Mouse (Mus musculus): Measurements from ENCODE around the gene Olfr150.

Gene Olfr150

GRCm38 (mm10) chr9:39730678-39731077 lies at the start of gene Olfr150:
Gene Olfr150, plus strand, starts transcription at chr9:39730978.
- TF ChIP-seq GATA4 (IDR thresholded peaks at IDR 0.05; ENCODE audit: insufficient replicate concordance, low read length), result no peak

- TF ChIP-seq GATA4 (IDR thresholded peaks at IDR 0.05; ENCODE audit: insufficient replicate concordance, low read length), result no peak
These were observed 23.8 kb upstream of the Olfr150 start, which contains the start of gene Olfr149 for GRCm38 (mm10) chr9:39707017-39707416. Gene Olfr149, minus strand, starts transcription at chr9:39707117.

- no peak for TF ChIP-seq GATA4 (IDR thresholded peaks at IDR 0.05; ENCODE audit: insufficient replicate concordance, low read length)
These were observed 21.8 kb upstream of the Olfr150 start for GRCm38 (mm10) chr9:39708958-39709357.

GRCm38 (mm10) chr9:39711053-39711452 lies 19.7 kb upstream of the Olfr150 start, which contains the start of gene Olfr965:
Gene Olfr965, plus strand, starts transcription at chr9:39711353.
- no peak for TF ChIP-seq GATA4 (IDR thresholded peaks at IDR 0.05; ENCODE audit: insufficient replicate concordance, low read length)

GRCm38 (mm10) chr9:39740741-39741140 lies 10.0 kb downstream of the Olfr150 start:
- no peak for TF ChIP-seq GATA4 (IDR thresholded peaks at IDR 0.05; ENCODE audit: insufficient replicate concordance, low read length)

GRCm38 (mm10) chr9:39745949-39746348 lies 15.2 kb downstream of the Olfr150 start, which contains the start of gene Olfr967:
Gene Olfr967, plus strand, starts transcription at chr9:39746249.
- no peak for TF ChIP-seq GATA4 (IDR thresholded peaks at IDR 0.05; ENCODE audit: insufficient replicate concordance, low read length)

GRCm38 (mm10) chr9:39746428-39746827 lies 15.7 kb downstream of the Olfr150 start:
- no peak for TF ChIP-seq GATA4 (IDR thresholded peaks at IDR 0.05; ENCODE audit: insufficient replicate concordance, low read length)

GRCm38 (mm10) chr9:39783153-39783552 lies 52.4 kb downstream of the Olfr150 start, which contains the start of gene Olfr968:
Gene Olfr968, minus strand, starts transcription at chr9:39783253.
- TF ChIP-seq GATA4 (IDR thresholded peaks at IDR 0.05; ENCODE audit: insufficient replicate concordance, low read length), result no peak
